8 mouse cellular contexts compared by ENCODE assay signal in genomic region chr6:7843726-7844411, GRCm38 (mm10). TPM values are rescaled to one million over a fixed set of nuclear protein-coding genes. Genes with fewer than 3 reads are reported as not detected.
A peak's percentile ranks its signal among the peaks of the same experiment; 100 is the strongest.
DNase-seq lines count a peak whose midpoint lies in the region; ATAC-seq lines count a peak whose summit lies in the region.

No protein-coding gene starts in this region.

- H3K27me3 ChIP-seq in neural tube, embryonic 11.5 days (ENCODE audit: control insufficient read depth, insufficient read depth, low read length), result no peaks in the 10 kb centered on the region
- no peaks in the 10 kb centered on the region for H3K27me3 ChIP-seq in embryonic facial prominence, embryonic 12.5 days
- no peaks in the 10 kb centered on the region for H3K27me3 ChIP-seq in intestine, embryonic 16.5 days (replicated peaks; ENCODE audit: control insufficient read depth, insufficient read depth, low read length)
- no peaks in the 10 kb centered on the region for H3K27me3 ChIP-seq in midbrain, embryonic 16.5 days (ENCODE audit: control insufficient read depth, insufficient read depth, low read depth, low read length)

- ATAC-seq in neural tube, embryonic 11.5 days (ENCODE audit: insufficient read depth, low FRiP score, low TSS enrichment), result no peak
- no peak for ATAC-seq in embryonic facial prominence, embryonic 12.5 days (ENCODE audit: insufficient number of reproducible peaks, insufficient read depth, low FRiP score, low TSS enrichment)
- ATAC-seq in intestine, embryonic 16.5 days, result no peak
- peak; percentile 25 for ATAC-seq in midbrain, embryonic 16.5 days
- ATAC-seq in monocyte, adult 5-6 weeks (replicated peaks; ENCODE audit: insufficient number of reproducible peaks, low FRiP score, low TSS enrichment, poor library complexity, severe bottlenecking), result no peak

- no peaks in the 10 kb centered on the region for H3K36me3 ChIP-seq in neural tube, embryonic 11.5 days (ENCODE audit: control insufficient read depth, insufficient read depth, low read length)
- no peaks in the 10 kb centered on the region for H3K36me3 ChIP-seq in embryonic facial prominence, embryonic 12.5 days
- H3K36me3 ChIP-seq in intestine, embryonic 16.5 days (ENCODE audit: control insufficient read depth, insufficient read depth, low read length), result no peaks in the 10 kb centered on the region
- H3K36me3 ChIP-seq in midbrain, embryonic 16.5 days (ENCODE audit: control insufficient read depth, insufficient read depth, low read length), result no peaks in the 10 kb centered on the region

- H3K9me3 ChIP-seq in neural tube, embryonic 11.5 days (ENCODE audit: control insufficient read depth, low read length), result no peaks in the 10 kb centered on the region
- no peaks in the 10 kb centered on the region for H3K9me3 ChIP-seq in embryonic facial prominence, embryonic 12.5 days
- no peaks in the 10 kb centered on the region for H3K9me3 ChIP-seq in intestine, embryonic 16.5 days (ENCODE audit: control insufficient read depth, low read length)
- no peaks in the 10 kb centered on the region for H3K9me3 ChIP-seq in midbrain, embryonic 16.5 days (replicated peaks; ENCODE audit: control insufficient read depth, low read length, poor library complexity, severe bottlenecking)

- no peak for DNase-seq in neural tube, embryonic 11.5 days (ENCODE audit: low spot score)
- DNase-seq in neural tube, embryonic 10.5 days (ENCODE audit: extremely low spot score, low spot score), result no peak
- DNase-seq in embryo, embryonic 9.5 days (ENCODE audit: extremely low spot score), result no peak
- DNase-seq in frontal cortex, postnatal 10 days (ENCODE audit: low spot score in 2 of 2), result no peak

- H3K9ac ChIP-seq in neural tube, embryonic 11.5 days (ENCODE audit: low read length), result no peak overlapping the region
- no peak overlapping the region for H3K9ac ChIP-seq in embryonic facial prominence, embryonic 12.5 days
- H3K9ac ChIP-seq in intestine, embryonic 16.5 days (ENCODE audit: low read depth, low read length), result no peak overlapping the region
- peak overlapping the region; percentile 32; the same call in 1 of the 2 replicates for H3K9ac ChIP-seq in midbrain, embryonic 16.5 days (ENCODE audit: low read depth, low read length)

- WGBS in neural tube, embryonic 11.5 days, result 61% methylated on average over 10 of the region's 10 CpGs
- 68% methylated on average over 10 of the region's 10 CpGs for WGBS in embryonic facial prominence, embryonic 12.5 days
- WGBS in intestine, embryonic 16.5 days, result 58% methylated on average over 10 of the region's 10 CpGs
- WGBS in midbrain, embryonic 16.5 days, result 64% methylated on average over 10 of the region's 10 CpGs

- 0 out of 2 replicates have a peak overlapping the region, but pooled peaks have one; percentile 17 for H3K4me2 ChIP-seq in neural tube, embryonic 11.5 days (ENCODE audit: low read depth)
- H3K4me2 ChIP-seq in embryonic facial prominence, embryonic 12.5 days (replicated peaks), result peak overlapping the region; percentile 55
- H3K4me2 ChIP-seq in intestine, embryonic 16.5 days (ENCODE audit: low read depth, low read length), result peak overlapping the region; percentile 23; the same call in 1 of the 2 replicates
- peak overlapping the region; percentile 49 for H3K4me2 ChIP-seq in midbrain, embryonic 16.5 days (ENCODE audit: low read length)

- no peak overlapping the region for H3K27ac ChIP-seq in neural tube, embryonic 11.5 days (ENCODE audit: low read depth, low read length)
- 0 out of 2 replicates have a peak overlapping the region, but pooled peaks have one; percentile 23 for H3K27ac ChIP-seq in embryonic facial prominence, embryonic 12.5 days
- no peak overlapping the region for H3K27ac ChIP-seq in intestine, embryonic 16.5 days (ENCODE audit: low read length)
- H3K27ac ChIP-seq in midbrain, embryonic 16.5 days (ENCODE audit: low read length), result 0 out of 2 replicates have a peak overlapping the region, but pooled peaks have one; percentile 52

- H3K4me3 ChIP-seq in neural tube, embryonic 11.5 days (ENCODE audit: low read depth, low read length), result peak overlapping the region; percentile 77
- H3K4me3 ChIP-seq in embryonic facial prominence, embryonic 12.5 days, result peak overlapping the region; percentile 71
- H3K4me3 ChIP-seq in intestine, embryonic 16.5 days (ENCODE audit: low read length), result peak overlapping the region; percentile 91
- H3K4me3 ChIP-seq in midbrain, embryonic 16.5 days (ENCODE audit: low read depth, low read length), result peak overlapping the region; percentile 82

- H3K4me1 ChIP-seq in neural tube, embryonic 11.5 days (ENCODE audit: control insufficient read depth, insufficient read depth, low read length), result 0 out of 2 replicates have a peak, but pooled peaks cover 2% of the 10 kb centered on the region
- H3K4me1 ChIP-seq in embryonic facial prominence, embryonic 12.5 days, result peaks cover 12% of the 10 kb centered on the region
- H3K4me1 ChIP-seq in intestine, embryonic 16.5 days (ENCODE audit: control insufficient read depth, insufficient read depth, low read length), result peaks cover 17% of the 10 kb centered on the region
- peaks cover 17% of the 10 kb centered on the region for H3K4me1 ChIP-seq in midbrain, embryonic 16.5 days (ENCODE audit: control insufficient read depth, insufficient read depth, low read length)

RNA-seq across cellular contexts. Expression of gene C1galt1, which starts 0.8 kb away (rescaled TPM):
- 5.0 TPM in 2 replicates for polyA plus RNA-seq in neural tube, embryonic 11.5 days (2014; fragmentation: Nextera tagmentation; extraction: Ambion mirVana)
- polyA plus RNA-seq in embryonic facial prominence, embryonic 12.5 days (2016; fragmentation: Nextera tagmentation; extraction: Ambion mirVana), result 3.3 and 3.7 TPM in 2 replicates
- 5.5 and 6.3 TPM in 2 replicates for polyA plus RNA-seq in intestine, embryonic 16.5 days (2015; fragmentation: Nextera tagmentation; extraction: Ambion mirVana)
- 1.6 and 1.7 TPM in 2 replicates for polyA plus RNA-seq in midbrain, embryonic 16.5 days (2015; fragmentation: Nextera tagmentation; extraction: Ambion mirVana)
- 34.0 to 38.6 TPM (median 38.1 TPM) in 3 replicates for total RNA-seq in monocyte, adult 5-6 weeks (2017)

Comparison
In these comparisons a context has a peak if more than half of its experiments do, and no peak if none do; other contexts are left out.
1. H3K27ac ChIP-seq: peak in embryonic facial prominence, embryonic 12.5 days (single experiment) and midbrain, embryonic 16.5 days (single experiment); none in neural tube, embryonic 11.5 days (single experiment) and intestine, embryonic 16.5 days (single experiment).
2. Peak in every context shown above with its lines, with median percentiles within 50 percentile points of each other: H3K4me2 ChIP-seq and H3K4me3 ChIP-seq.